Mouse (Mus musculus) myocyte (in vitro differentiated cells): ENCODE data around the gene Ero1lb.
"Not testable (repeated sequence)": the region's sequence is repeated elsewhere in the genome, so short reads cannot be mapped to it uniquely, and the experiment has no call there.

Source experiments
- CEBPB ChIP-seq: IDR thresholded peaks from 2 replicates; pipeline ENCODE4 v1.6.1; 2011; ENCODE audit warnings: mild to moderate bottlenecking, moderate library complexity; ENCODE audit not compliant: poor library complexity, insufficient read depth, severe bottlenecking
- E2F4 ChIP-seq: IDR thresholded peaks from one replicate; pipeline ENCODE4 v1.6.1; 2011; ENCODE audit warnings: mild to moderate bottlenecking, control low read depth, moderate library complexity; ENCODE audit not compliant: insufficient read depth
- MAX ChIP-seq: IDR thresholded peaks from one replicate; pipeline ENCODE4 v1.6.1; 2011; ENCODE audit warnings: low read depth, mild to moderate bottlenecking, control low read depth
- MYOD1 ChIP-seq, 3 experiments: IDR thresholded peaks; one replicate each; pipeline ENCODE4 v1.6.1; 2011; ENCODE audit warnings: control low read depth in 2 of 3, low read depth in 2 of 3, mild to moderate bottlenecking in 2 of 3, moderate library complexity in 1 of 3; ENCODE audit not compliant: insufficient read length in 2 of 3, control insufficient read depth in 1 of 3
- MYOG ChIP-seq, 3 experiments: IDR thresholded peaks; one replicate each; pipeline ENCODE4 v1.6.1; 2011; ENCODE audit warnings: control low read depth in 2 of 3, low read depth in 2 of 3, mild to moderate bottlenecking in 2 of 3; ENCODE audit not compliant: insufficient read length in 2 of 3, control insufficient read depth in 1 of 3, insufficient read depth in 1 of 3
- POLR2A ChIP-seq: IDR thresholded peaks from one replicate; pipeline ENCODE4 v1.6.1; 2011; ENCODE audit warnings: low read depth, mild to moderate bottlenecking, control low read depth, moderate library complexity; ENCODE audit not compliant: insufficient read length
- POLR2AphosphoS2 ChIP-seq: IDR thresholded peaks from one replicate; pipeline ENCODE4 v1.6.1; 2011; ENCODE audit warnings: low read depth, control low read depth; ENCODE audit not compliant: insufficient read length
- REST ChIP-seq: IDR thresholded peaks from one replicate; pipeline ENCODE4 v1.6.1; 2011; ENCODE audit warnings: mild to moderate bottlenecking, control low read depth, moderate library complexity; ENCODE audit not compliant: insufficient read depth, insufficient read length
- SRF ChIP-seq: IDR thresholded peaks from one replicate; pipeline ENCODE4 v1.6.1; 2011; ENCODE audit warnings: low read depth; ENCODE audit not compliant: control insufficient read depth, insufficient read length
- TCF12 ChIP-seq: IDR thresholded peaks from one replicate; pipeline ENCODE4 v1.6.1; 2011; ENCODE audit warnings: mild to moderate bottlenecking, control low read depth; ENCODE audit not compliant: poor library complexity, insufficient read depth, severe bottlenecking
- TCF3 ChIP-seq: IDR thresholded peaks from one replicate; pipeline ENCODE4 v1.6.1; 2011; ENCODE audit warnings: low read depth, control low read depth; ENCODE audit not compliant: insufficient read length
- USF1 ChIP-seq: IDR thresholded peaks from one replicate; pipeline ENCODE4 v1.6.1; 2011; ENCODE audit warnings: low read depth, mild to moderate bottlenecking, control low read depth, moderate library complexity

DNA sequence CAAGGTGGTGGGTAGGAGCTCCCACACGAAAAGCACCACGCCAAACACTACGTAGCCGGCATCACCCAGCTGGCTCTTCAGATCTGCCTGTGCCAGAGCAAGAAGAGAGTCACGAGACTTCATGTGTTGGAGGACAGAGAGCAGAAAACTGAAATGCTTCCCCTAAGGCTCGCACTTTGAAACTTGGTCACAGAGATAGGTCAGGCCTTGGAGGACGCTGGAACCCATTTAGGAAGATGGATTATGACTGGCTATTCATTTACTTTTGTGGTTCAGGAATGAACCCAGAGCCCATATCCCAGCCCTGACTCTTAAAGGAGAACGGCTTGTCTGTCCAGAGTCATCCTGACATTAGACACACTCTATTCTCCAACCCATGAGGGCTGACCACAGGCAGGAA lies 54.1 kb downstream of the Ero1lb start:
- TF ChIP-seq POLR2AphosphoS2; REST; POLR2A; MAX; MYOG (IDR thresholded peaks at IDR 0.05; ENCODE audit: control insufficient read depth in 1 of 3, insufficient read depth in 1 of 3, insufficient read length in 2 of 3, low read depth in 2 of 3); CEBPB; E2F4; USF1; TCF3; TCF12; SRF; MYOD1 (IDR thresholded peaks at IDR 0.05; ENCODE audit: control insufficient read depth in 1 of 3, insufficient read length in 2 of 3, low read depth in 2 of 3): not testable (repeated sequence)
